Mouse (Mus musculus): ENCODE results near the gene Pknox1.
"Not testable (repeated sequence)": the region's sequence is repeated elsewhere in the genome, so short reads cannot be mapped to it uniquely, and the experiment has no call there.

Pknox1 gene

DNA sequence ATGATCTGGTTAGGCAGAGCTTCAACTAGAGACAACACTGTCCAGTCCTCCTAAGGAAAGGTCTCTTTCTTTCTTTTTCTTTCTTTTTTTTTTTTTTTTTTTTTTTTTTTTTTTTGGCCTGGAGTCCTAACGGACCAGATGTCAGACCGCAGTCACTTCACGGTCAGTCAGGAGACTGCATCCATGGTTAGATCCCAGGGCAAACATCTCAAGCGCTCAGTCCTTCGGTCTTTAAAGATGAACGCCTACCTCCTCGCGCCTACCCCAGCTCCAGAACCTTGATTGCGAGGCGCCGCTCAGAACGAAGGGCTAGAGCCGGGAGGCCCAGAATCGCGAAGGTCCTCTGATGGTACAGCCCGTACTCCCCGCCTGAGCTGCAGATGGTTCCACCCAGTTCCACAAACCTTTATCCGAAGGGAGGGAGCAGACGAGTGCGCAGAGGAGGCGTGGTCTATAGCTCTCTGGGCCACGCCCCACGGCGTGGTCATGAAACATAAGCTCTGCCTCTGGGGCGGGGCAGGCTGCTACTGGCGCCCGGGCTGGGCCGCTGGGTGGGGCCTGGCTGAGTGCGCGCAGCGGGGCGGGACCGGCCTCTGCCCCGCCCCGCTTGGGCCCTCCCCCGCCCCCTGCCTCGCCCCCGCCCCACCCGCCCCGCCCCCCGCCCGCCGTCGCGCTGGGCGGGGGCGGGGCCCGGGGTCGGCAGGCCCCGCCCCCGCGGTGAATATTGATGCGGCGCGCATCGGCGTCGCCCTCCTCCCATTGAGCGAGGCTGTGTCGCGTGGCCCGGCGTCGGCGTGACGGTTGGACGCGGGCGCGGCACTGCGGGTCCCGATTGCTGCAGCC is at the start of gene Pknox1:
TSS of gene Pknox1 (plus strand) at position 720 of the 843 bp plus-strand sequence.
- peak; percentile 99 for DNase-seq (ENCODE audit: low spot score in 2 of 2)

DNA sequence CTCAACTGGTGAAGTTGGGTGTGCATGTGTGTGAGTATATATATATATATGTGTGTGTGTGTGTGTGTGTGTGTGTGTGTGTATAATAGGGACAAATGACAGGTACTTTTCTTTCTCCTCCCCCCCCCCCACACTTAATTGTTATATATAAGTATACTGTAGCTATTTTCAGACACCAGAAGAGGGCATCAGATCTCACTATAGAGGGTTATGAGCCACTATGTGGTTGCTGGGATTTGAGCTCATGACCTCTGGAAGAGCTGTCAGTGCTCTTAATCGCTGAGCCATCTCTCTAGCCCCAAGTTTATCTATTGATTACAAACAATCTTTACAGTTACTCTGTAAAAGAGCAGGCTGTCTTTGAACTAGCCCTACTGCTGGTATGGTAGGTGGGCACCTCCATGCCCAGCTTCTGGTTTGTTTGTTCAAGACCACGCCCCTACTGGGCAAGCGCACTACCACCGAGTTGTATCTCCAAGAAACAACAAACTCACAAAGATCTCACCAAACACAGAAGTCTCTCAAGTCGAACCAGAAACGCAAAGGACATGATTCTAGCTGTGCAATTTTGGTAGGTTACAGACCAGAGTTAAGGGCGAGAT is 45.1 kb upstream of the Pknox1 start:
- no peak for DNase-seq (ENCODE audit: low spot score in 2 of 2)

DNA sequence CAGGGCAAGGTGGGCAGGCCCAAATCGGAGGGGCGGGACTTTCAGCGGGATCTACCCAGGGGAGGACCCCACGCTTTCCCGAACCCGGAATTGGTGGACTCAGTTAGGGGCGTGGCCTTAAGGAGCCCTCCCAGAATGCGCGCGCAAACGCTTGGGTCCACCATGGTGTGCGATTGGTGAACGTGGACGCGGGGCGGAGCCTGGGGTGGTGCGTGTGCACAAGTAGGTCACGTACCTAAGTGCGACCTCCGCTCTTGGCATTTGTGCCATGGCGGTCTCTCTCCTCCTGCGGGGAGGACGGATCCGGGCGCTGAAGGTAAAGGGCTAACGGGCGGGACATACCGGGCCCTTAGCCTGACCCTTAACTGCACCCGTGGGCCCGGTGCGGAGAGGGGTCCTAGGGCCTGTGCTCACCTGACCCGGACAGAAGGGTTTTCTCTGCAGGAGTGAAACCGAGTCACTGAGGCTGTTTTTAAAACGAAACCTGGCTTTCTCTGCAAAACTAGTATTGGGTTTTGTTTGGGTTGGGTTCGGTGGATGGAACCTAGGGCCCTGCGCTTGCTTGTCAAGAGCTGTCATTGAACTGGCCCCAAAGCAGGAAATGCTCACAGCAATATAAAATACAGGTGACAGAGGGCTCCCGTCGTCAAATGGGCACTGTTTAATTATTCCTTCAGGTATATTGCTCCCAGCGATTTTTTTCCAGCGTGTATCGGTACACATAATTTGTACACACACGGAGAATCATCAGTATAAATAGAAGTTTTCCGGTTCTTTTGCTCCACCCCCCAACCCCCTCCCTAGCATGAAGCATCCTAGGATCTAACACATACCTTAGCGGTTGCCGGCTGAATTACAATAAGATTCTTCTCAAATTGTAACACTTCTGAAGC is 44.3 kb upstream of the Pknox1 start, which contains the start of the genes Wdr4 and Ndufv3:
TSS of gene Wdr4 (minus strand) at position 35 of the 893 bp plus-strand sequence.
TSS of gene Ndufv3 (plus strand) at position 170 of the 893 bp plus-strand sequence.
- DNase-seq (ENCODE audit: low spot score in 2 of 2): peak; percentile 99

DNA sequence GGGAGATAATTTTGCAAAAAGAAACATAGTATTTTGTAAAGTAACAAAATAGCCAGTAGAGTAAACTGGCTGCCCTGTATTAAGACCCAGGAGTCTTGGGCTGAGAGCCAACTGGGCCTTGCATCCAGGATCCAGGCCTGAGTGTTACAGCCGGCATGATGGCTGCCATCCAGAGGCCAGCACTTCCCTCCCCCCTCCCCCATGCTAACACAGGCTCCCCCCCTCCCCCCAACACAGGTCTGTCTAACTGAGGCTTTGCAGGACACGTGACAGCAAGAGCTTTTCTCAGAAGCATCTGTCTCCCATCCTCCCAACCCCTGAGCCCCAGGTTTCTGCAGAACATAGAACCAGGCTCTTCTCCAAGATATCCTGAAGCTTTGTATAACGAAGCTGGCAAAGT is 43.6 kb upstream of the Pknox1 start:
- DNase-seq (ENCODE audit: low spot score in 2 of 2): peak; percentile 29 to 36

DNA sequence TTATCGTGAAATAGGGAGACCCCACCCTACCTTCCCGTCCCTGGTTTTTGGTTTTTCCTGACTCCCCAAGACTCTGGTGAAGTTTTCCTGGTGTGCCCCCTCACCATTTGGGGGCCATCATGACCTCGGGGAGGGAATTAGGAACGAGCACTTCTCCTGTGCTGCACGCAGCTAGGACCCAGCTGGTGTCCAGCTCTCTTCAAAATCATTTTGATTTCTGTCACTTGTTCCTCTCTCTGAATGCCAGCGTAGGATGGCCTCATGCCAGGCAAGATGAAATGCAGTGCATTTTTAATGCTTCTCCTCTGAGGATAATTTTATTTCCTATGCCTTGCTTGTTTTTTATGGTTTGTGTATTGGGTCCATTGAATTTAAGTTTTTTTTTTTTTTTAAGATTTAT is 42.6 kb upstream of the Pknox1 start:
- DNase-seq (ENCODE audit: low spot score in 2 of 2): no peak

DNA sequence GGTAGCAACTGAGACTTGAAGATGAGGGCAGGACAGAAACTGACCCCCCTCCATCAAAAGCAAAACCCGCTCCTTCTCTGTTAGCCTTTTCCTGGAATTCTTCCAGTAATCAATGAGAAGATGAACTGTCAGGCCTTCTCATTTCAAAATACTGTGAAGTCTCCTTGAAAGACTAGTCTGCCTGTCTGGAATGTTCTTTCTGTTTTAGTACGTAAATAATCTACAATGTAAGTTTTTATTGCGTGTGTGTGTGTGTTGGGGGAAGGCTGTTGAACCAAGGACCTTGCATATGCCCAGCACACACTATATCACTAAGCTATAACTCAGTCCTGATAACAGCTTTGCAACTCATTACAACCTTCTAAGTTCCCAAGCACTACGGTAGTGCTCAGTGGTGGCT is 39.4 kb upstream of the Pknox1 start:
- no peak for DNase-seq (ENCODE audit: low spot score in 2 of 2)

DNA sequence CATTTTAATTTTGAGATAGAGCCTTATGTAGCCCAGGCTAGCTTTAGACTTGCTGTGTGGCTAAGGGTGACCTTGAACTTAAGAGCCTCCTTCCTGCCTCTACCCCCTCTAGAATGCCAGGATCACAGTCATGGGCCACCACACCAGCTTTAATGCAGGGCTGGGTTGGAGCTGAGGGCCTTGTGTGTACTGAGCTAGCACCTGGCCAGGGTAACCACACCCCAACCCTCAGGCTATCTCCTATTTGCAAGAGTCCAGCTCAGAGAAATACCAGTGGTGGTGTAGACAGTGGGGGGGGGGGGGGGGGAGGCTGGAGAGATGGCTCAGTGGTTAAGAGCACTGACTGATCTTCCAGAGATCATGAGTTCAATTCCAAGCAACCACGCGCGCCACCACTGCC is 38.7 kb upstream of the Pknox1 start:
- DNase-seq (ENCODE audit: low spot score in 2 of 2): no peak

DNA sequence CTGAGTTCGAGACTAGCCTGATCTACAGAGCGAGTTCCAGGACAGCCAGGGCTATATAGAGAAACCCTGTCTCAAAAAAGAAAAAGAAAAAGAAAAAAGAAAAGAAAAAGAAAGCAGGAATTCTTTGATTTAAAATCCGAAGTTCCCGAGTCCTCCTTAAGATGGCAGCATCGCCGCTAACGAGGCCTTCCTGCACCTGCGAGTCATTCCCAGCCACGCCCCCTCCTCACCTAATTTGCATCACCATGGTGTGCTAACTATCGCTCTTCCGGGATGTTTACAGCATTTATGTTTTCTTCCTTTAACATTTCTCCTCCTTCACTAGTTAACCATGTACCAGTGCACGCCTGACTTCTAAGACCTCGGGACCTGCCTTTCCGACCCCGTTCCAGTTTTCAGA is 35.2 kb upstream of the Pknox1 start:
- peak; percentile 28 to 43 for DNase-seq (ENCODE audit: low spot score in 2 of 2)

DNA sequence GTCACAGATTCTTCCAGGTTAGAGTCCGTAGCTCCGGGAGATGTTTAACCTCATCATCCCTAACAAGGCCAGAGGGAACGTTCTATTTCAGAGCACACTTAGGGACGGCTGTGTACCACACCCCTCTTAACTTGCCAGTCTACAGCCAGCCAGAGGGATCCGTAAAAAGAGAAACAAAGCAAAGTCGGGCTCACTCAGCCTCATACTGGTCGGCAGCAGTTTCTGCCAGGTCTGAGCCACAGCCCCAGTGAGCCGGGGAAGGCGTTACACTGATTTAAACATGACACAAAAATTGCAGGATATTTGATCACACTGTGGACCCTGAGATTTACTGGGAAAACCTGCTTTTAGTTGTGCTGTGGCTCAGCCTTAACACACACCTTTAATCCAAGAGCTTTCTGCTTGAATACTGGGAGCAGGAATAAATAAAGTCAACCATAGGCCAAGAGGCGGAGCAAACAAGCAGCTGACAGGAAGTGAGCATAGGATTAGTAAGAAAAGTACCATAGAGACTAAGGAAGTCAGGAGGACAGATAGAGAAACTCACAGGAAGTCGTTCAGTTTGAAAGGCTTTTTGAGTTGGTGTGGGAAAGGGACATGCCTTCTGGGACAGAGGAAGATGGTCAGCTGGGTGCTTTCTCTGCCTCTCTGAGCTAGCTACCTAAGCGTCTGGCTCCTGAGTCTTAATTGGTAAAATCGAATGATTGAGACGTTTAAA is 32.9 kb upstream of the Pknox1 start:
- DNase-seq (ENCODE audit: low spot score in 2 of 2): no peak

DNA sequence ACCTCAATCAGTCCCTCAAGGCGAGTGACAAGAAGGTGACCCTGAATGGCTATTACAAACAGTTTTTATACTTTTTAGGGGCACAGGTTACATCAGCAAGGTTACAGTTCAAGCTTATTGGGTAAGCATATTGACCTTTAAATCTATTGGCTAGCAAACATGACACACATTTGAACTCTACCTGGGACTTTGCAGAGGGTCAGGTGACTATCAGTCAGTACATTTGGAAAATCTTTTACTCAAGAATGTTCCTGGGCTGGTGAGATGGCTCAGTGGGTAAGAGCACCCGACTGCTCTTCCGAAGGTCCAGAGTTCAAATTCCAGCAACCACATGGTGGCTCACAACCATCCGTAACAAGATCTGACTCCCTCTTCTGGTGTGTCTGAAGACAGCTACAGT is 32.2 kb upstream of the Pknox1 start:
- not testable (repeated sequence) for DNase-seq (ENCODE audit: low spot score in 2 of 2)

DNA sequence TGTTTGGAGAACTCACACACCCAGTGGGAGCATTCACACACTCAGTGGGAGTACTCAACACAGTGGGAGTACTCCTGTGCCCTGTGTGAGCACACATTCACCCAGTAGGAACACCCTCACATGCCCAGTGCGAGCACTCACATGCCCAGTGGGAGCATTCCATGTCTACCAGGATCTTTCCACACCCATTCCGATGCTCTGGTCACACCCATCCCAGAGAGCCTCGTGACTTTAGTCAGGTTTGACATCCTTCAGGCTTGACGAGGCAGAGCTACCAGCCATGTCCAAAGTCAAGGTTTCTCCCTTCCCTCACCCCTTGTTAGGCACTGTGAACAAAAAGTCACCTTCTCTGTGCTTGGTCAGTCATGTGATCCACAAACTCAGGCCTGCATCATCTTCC is 29.2 kb upstream of the Pknox1 start:
- DNase-seq (ENCODE audit: low spot score in 2 of 2): no peak

DNA sequence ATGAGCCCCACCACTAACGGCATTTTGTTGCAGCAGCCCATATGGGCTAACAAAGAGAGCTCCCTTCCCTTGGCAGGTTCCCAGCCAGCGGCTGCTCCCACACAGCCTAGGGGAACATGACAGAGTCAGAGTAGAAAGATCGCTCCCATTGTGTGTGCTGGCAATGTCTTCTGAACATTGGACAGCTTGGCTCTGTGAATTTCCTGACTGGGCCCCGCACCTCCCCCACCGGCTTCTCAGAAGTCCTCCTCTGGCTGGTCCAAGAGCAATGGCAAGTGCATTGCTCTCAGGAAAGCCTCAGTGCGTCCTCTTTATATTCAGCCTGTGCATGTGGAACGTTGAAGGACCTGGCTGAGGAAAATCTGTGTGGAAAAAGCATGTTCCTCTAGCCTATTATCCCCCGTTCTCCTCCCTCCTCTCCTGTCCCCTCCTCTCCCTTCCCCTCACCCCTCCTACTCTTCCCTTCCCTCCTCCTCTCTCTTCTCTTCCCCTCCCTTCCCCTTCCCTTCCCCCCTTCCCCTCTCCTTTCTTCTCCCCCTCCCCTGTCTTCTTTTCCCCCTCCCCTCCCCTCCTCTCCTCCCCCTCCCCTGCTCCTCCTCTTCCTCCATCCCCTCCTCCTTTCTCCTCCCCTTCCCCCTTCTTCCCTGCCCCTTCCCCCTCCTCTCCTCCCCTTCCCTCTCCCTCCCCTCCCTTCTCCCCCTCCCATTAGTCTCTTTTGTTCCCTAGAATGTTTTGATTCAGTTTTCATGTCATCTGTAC is 28.5 kb upstream of the Pknox1 start:
- peak; percentile 73 to 74 for DNase-seq (ENCODE audit: low spot score in 2 of 2)

DNA sequence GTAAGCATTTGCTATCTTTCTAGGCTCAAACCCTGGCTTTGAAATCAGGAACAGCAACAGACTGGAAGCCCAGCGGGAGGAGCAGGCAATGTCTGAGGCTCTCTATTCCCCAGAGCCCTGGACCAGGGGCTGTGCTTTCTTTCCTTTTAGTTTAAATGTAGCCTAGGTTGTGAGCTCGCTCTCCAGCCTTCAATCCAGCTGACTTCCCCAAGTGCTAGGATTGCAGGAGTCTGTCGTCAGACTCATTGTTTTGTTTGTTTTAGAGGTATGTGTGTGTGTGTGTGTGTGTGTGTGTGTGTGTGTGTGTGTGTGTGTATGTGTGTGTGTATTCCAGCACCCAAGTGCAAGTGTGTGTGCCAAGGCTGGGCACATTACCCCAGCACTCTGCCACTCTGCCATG is 24.4 kb upstream of the Pknox1 start:
- DNase-seq (ENCODE audit: low spot score in 2 of 2): no peak

DNA sequence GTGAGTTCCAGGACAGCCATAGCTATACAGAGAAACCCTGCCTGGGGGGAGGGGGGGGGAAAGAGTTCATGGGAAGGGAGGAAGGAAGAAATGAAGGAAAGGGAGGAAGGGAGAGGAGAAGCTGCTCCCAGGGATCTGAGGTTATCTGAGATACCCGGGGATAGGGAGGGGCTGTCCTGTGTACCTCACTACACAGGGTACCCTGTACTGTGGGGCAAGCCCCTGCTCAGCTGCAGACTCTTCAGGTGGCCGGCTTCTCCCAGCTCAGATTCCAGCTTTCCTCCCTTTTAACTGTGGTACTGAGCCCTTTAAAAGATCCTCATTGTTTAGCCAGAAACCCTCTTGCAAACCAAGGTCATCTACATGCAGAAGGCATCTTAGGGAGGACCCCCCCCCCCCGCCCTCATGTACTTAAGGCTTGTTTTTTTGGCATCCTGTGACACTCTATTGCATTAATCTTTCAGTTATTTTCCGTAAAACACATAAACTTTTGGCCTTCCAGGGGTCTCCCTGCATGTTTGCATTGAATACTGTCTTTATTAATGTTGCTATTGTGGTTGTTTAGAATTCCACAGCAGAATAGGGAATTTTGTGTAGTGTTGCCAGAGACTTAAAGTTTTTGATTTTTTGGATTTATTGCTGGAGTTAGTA is 23.6 kb upstream of the Pknox1 start:
- no peak for DNase-seq (ENCODE audit: low spot score in 2 of 2)

DNA sequence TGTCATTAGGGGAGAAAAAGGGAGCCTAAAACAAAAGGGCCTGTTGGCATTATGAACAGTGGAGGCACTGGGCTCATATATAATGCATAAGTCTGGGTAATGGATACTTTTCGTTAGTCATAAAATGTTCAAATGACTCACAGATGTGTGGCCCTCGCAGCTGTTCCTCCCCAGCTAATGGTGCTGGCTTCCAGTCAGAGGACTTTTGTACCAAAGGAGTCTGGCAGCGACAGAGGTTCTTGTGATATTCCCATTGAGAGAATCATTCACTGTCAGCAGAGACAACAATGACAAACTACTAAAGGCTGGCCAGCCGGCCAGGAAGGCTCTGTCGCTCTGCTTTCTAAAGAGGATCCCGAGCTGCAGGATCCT is 23.1 kb upstream of the Pknox1 start:
- no peak for DNase-seq (ENCODE audit: low spot score in 2 of 2)

DNA sequence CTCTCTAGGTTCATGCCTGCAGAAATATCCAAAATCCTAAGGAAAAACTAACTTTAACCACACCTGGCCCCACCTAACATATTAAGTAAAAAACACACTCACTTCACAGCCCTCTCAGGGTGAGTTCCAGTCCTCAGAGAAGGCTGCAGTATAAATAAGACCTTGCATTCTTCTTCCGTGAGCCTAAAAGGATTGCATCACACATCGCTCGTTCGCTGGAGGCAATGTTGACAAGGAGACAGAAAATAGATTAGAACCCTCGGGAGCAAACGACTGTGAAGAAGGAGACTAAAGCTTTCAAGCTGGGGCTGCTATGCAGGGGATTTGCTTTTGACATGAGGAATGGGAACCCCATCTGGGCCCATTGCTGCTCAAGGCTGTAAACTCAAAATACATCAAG is 21.0 kb upstream of the Pknox1 start:
- no peak for DNase-seq (ENCODE audit: low spot score in 2 of 2)

DNA sequence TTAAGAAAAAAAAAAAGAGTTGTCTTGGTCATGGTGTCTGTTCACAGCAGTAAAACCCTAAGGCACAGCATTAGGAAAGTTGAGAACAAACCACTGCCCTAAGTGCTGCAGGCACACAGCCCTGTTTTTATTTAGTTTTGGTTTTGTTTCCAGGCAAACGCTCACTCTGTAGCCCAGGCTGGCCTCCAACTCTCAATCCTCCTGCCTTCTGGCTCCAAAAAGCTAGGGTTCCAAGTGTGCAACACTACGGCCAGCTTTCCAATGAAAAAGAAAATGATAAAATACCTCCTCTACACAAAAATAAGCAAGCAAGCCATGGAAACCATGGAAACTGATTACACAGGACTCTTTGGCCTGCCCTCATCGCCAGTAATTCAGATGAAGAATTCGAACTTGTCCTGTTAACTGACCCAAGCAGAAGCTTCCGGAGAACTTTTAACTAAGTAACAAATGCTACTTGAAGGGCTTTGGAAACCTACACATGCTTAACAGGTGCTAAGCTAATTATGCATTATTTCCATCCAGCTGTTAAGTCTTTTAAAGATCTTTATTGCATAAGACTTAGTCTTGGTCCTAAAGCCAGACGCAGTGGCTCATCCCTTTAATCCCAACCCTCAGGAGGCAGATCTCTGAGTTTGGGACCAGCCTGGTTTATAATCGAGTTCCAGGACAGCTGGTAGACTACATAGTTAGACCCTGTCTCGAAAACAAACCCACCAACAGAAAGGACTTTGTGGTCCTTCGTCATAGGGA is 17.9 kb upstream of the Pknox1 start:
- no peak for DNase-seq (ENCODE audit: low spot score in 2 of 2)

DNA sequence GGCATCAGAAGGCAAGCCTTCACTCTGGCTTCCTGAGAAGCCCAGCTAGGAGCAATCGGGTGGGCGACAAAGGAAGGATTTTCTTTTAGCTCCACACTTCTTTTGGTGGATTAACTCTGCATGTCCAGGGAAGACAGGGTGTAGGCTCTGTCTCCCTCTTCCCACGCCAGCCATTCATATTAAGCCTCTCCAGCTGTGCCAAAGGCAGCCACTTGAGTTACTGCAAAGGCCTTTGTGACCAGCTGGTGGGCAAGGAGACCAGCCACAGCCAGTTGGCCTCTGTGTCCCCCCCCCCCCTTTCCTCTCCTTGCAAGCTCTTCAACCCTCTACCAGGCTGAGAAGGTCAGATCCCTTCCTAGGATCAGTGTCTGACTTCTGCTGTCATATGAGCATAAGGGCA is 16.6 kb upstream of the Pknox1 start:
- no peak for DNase-seq (ENCODE audit: low spot score in 2 of 2)

DNA sequence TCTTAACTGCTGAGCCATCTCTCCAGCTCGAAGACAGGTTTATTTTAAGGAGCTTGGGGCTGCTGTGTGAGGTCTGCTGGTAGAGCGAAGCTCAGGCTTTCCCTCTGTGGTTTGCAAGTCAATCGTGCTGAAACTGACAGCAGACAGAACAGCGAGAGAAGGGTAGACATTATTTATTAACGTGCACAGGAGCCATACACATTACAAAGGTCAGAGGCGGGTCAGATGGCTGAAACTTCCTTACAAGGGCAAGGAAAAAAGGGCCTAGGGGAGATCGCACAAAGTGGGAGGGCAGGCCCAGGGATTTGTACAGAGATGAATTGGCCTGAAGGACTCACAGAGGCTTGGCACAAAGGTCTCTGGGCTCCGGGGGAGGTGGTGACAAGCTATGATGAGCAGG is 15.1 kb upstream of the Pknox1 start:
- no peak for DNase-seq (ENCODE audit: low spot score in 2 of 2)

DNA sequence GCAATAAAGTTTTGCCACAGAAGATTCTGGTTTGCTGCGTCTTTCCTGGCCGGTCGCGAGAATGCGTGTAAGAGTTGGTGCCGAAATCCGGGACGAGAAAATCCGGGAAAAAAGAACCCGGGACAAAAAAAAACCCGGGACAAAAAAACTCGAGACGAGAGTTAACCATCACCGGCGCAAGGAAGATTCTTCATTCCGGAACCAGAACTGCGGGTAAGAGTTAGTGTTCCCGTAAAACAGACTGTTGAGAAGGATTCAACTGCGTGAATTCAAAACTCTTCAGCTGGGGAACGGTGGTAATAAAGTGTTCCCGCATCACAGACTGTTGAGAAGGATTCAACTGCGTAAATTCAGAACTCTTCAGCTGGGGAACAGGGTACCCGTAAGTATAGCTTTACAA is 11.9 kb upstream of the Pknox1 start:
- not testable (repeated sequence) for DNase-seq (ENCODE audit: low spot score in 2 of 2)

Measured in right cerebral cortex, adult 2 months (tissue).